Mouse (Mus musculus) bone marrow macrophage, adult 2 months (primary cell): ENCODE measurements at regions not wholly inside any gene's neighbourhood (a gene's known extent, or its start where the extent isn't known, plus 50 kb on each side); places are given as distances from the start of the nearest gene placed in this dataset.

Source experiments
- CTCF ChIP-seq: IDR thresholded peaks from 2 replicates; pipeline ENCODE4 v1.5.1; 2012; ENCODE audit warnings: low read depth, mild to moderate bottlenecking, low read length, moderate library complexity
- POLR2A ChIP-seq: IDR thresholded peaks from 2 replicates; pipeline ENCODE4 v1.6.1; 2012; ENCODE audit warnings: mild to moderate bottlenecking, low read depth, low read length, borderline replicate concordance

DNA sequence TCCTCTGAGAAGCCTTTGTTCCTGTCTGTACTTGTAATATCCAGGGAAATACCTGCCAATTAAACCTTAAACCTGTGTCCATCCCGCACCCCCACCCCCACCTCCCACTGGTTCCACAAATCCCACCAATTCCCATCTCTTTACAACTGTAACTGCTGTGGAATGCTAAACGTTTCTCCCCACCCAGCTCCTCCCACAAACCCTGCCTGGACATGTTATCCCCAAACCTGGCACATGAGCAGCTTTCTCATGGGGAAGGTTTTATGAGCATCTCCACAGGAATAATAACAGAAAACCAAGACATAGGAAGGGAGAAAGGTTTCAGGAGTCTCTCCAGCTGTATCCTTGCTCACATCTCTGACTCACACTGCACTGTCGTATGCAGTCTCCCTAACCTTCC, 156.8 kb upstream of the Lpp start:
- TF ChIP-seq POLR2A, result no peak
- TF ChIP-seq CTCF, result no peak
